Mouse (Mus musculus): ENCODE results near the gene Cep68.
A peak's percentile ranks its signal among the peaks of the same experiment; 100 is the strongest.
"Not testable (repeated sequence)": the region's sequence is repeated elsewhere in the genome, so short reads cannot be mapped to it uniquely, and the experiment has no call there.

Cep68 gene

DNA sequence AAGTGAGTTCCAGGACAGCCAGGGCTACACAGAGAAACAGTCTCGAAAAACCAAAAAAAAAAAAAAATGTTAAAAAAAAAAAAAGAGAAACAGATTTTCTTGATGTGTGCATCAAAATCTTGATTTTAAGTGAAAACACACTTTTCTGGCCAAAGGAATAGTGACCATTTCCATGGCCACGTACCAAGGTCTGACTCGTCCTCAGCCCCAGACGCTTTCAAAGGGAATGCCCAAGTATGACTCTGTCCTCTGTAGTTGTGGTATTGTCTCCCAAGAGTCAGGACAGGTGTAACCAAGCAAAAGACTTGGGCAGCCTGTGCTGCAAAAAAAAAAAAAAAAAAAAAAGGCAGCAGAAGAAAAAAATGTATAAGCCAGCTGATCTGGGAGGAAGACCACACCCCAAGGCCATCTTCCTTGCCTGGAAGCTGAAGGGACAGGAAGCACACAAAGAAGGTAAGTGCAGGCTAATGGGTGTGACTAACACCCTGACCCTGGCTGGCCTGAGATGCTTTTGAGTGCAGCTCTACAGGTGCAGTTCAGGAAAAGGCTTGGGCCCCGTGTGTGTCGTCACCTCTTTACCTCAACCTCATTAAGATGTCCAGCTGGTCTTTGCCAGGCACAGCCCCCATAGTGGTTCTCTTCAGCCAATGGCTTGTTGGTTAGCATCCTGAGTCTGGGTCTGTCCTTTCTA lies 6.7 kb downstream of the Cep68 start:
- DNase-seq (ENCODE audit: low spot score): no peak

GRCm38 (mm10) chr11:20241311-20241710 lies 7.9 kb downstream of the Cep68 start:
- DNase-seq (ENCODE audit: low spot score): no peak

GRCm38 (mm10) chr11:20240331-20240730 lies 8.9 kb downstream of the Cep68 start:
- DNase-seq (ENCODE audit: low spot score): no peak

GRCm38 (mm10) chr11:20239279-20239861 lies 9.9 kb downstream of the Cep68 start:
- no peak for DNase-seq (ENCODE audit: low spot score)

GRCm38 (mm10) chr11:20237976-20238375 lies 11.3 kb downstream of the Cep68 start:
- no peak for DNase-seq (ENCODE audit: low spot score)

GRCm38 (mm10) chr11:20237018-20237417 lies 12.2 kb downstream of the Cep68 start:
- no peak for DNase-seq (ENCODE audit: low spot score)

DNA sequence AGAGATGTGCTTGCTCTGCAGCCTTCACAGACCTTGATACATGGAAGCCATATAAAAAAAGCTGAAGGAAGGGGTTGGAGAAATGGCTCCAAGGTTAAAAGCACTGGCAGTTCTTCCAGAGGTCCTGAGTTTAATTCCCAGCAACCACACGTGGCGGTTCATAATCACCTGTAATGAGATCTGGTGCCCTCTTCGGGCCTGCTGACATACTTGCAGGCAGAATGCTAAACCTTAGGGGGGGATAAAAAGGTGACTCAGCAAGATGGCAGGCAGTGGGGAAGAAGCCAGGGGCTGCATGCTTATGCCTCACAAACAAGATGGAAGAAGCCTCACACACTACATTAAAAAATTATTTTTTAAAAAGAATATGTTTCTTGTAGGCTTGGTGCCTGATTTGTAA lies 15.0 kb downstream of the Cep68 start:
- no peak for DNase-seq (ENCODE audit: low spot score)

DNA sequence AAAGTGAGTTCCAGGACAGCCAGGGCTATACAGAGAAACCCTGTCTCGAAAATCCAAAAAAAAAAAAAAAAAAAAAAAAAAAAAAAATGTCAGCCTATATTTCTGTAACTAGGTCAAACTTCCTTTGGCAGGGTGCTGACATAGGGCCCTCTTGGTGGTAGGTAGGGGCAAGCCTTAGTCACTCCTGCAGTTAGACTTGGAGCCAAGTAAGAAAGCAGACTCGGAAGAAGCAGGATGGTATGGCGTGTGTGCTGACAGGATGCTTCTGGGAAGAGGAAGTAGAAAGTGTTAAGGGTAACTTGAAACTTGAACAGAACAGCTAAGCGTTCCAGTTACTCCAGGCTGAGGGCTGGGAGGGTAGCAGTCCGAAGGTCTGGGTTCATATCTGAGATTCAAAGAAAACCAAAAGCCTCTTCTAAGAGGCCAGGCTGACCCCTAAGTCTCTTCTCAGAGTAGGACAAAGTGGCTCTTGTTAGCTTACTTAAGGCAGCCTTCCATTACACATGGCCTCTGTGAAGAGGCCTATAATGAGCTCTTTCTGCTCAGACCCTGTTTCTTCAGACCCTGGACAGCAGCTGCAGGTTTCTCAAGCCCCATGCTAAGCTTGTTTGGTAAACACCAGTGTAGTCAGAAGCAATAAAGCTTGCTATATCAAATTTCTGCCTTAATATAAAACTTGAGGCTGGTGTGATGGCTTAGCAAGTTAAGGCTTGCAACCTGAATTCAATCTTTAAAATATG lies 17.0 kb downstream of the Cep68 start:
- no peak for DNase-seq (ENCODE audit: low spot score)

DNA sequence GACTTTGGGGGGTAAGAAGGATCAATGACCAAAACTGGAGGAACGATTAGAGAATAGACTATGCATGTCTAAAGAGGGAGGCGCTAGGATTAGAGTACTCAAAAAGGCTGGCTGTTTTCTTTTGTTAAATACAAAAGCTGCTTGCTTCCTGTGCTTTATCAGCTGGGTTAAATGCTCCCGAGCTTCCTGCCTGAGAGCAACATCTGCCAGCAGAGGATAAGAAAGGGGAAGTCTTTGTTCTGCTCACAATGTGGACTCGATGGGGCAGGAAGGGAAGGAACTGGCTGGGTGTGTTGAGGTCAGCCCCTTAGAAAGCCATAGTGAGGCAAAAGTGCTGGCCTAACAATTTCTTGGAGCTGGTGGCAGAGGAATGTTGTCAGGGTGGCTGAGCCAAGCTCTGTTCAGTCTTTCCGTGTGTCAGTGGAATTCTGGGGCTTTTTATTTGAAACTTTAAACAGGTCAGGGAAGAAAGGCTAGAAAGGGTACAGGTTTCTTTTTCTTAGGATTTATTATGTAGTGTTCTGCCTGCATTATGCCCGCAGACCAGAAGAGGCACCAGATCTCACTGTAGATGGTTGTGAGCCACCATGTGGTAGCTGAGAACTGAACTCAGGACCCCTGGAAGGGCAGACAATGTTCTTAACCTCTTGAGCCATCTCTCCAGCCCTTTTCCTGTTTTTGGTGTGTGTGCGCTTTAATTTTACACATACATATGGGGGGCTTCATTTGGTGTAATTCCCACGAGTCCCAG lies 17.9 kb downstream of the Cep68 start:
- peak; percentile 29 for DNase-seq (ENCODE audit: low spot score)

GRCm38 (mm10) chr11:20230286-20230685 lies 18.9 kb downstream of the Cep68 start:
- DNase-seq (ENCODE audit: low spot score): no peak

DNA sequence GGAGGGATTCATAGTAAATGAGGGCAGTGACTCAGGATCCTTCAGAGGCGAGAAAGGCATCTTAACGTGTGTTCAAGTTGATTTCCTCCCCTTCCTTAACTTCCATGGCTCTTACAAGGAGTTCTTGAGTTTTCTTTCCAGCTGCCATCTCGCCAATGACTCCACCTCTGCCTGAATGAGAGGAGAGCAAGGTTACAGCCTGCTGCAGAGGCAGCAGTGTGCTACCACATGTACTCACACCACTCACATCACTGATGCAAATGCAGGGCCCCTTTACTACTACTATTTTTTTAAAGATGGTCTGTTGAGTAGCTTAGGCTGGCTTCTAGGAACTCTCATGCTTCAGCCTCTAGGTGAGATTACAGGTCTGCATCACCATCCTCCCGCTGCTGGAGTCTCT lies 19.9 kb downstream of the Cep68 start:
- no peak for DNase-seq (ENCODE audit: low spot score)

- DNase-seq (ENCODE audit: low spot score): no peak
These were observed 20.6 kb downstream of the Cep68 start for GRCm38 (mm10) chr11:20228666-20229065.

GRCm38 (mm10) chr11:20225938-20226337 lies 23.3 kb downstream of the Cep68 start:
- no peak for DNase-seq (ENCODE audit: low spot score)

DNA sequence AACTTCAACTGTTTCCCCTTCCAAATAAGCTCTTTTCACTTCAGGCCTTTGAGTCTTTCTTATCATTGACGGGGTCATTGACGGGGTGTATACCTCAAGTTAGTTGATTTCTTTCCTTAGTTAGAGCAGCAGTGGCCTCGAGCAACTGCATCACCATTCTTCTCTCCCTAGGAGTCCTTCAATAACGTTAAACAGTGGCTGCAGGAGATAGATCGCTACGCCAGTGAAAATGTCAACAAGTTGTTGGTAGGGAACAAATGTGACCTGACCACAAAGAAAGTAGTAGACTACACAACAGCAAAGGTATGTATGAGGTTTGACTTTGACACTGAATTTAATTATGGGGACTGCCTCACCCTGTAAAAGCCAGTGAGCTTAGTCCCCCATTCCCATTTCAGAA lies 25.0 kb downstream of the Cep68 start:
- DNase-seq (ENCODE audit: low spot score): no peak

DNA sequence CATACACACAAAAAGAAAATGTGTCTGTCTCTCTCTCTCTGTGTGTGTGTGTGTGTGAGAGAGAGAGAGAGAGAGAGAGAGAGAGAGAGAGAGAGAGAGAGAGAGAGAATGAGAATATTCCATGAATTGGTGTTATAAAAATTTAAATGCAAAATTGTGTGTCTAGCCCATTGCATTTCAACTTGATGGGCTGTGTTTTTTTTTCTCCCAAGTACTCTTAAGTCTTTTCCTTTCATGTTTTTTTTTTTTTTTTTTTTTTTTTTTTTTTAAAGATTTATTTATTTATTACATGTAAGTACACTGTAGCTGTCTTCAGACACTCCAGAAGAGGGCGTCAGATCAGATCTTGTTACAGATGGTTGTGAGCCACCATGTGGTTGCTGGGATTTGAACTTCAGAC lies 27.6 kb downstream of the Cep68 start:
- DNase-seq (ENCODE audit: low spot score): not testable (repeated sequence)

- DNase-seq (ENCODE audit: low spot score): no peak
These were observed 32.0 kb downstream of the Cep68 start for GRCm38 (mm10) chr11:20217227-20217626.

- DNase-seq (ENCODE audit: low spot score): no peak
These were observed 32.8 kb downstream of the Cep68 start for GRCm38 (mm10) chr11:20216415-20216814.

- no peak for DNase-seq (ENCODE audit: low spot score)
These were observed 34.5 kb downstream of the Cep68 start for GRCm38 (mm10) chr11:20214779-20215178.

DNA sequence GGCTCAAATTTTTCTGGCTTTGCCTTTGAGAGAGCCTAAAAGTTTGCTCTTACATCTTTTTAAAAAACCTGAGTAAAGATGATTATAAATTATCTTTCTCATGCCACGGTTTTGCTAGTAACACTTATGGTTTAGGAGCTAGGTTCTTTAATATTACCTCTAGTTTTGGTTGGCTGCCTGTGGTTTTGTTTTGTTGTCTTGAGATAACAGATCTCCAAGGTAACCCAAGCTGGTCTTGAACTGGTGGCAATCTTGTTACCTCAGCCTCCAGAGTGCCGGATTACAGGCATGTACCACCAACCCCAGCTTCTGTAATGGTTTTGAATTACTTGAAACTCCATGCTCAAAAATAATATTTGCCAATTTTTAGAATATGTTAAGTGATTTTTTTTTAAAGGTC lies 37.4 kb downstream of the Cep68 start:
- DNase-seq (ENCODE audit: low spot score): no peak

GRCm38 (mm10) chr11:20207589-20207988 lies 41.6 kb downstream of the Cep68 start:
- no peak for DNase-seq (ENCODE audit: low spot score)

GRCm38 (mm10) chr11:20206626-20207223 lies 42.5 kb downstream of the Cep68 start:
- DNase-seq (ENCODE audit: low spot score): no peak

- DNase-seq (ENCODE audit: low spot score): no peak
These were observed 43.7 kb downstream of the Cep68 start for GRCm38 (mm10) chr11:20205538-20205937.
